Mouse (Mus musculus): ENCODE data around the gene Klk1b5.
"Not testable (repeated sequence)": the region's sequence is repeated elsewhere in the genome, so short reads cannot be mapped to it uniquely, and the experiment has no call there.

The Klk1b5 gene

DNA sequence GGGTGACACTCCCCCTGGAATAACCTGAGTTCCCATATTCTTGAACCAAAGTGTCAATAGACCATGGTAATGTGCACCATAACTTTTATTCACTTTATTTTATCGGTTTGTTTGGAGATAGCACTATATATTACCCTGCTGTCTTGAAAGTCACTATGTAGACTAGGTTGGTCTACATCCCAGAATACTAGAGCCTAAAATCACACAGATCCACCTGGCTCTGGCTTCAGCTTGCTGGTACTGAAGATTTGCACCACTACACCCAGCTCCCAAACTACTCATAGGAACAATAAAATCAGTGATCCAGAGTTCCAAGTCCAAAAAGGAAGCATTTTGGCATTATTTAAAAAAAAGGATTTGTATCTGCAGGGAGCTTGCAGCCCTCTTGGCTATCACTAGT lies at the start of gene Klk1b5:
TSS of gene Klk1b5 (plus strand) at position 301 of the 400 bp plus-strand sequence.
- in situ Hi-C loops (cut with MboI; ENCODE audit: low sequenced_read_pairs): no loop called here

GRCm38 (mm10) chr7:44179299-44180045 lies 36.3 kb upstream of the Klk1b5 start:
- in situ Hi-C loops (cut with MboI; ENCODE audit: low sequenced_read_pairs): no loop called here

- in situ Hi-C loops (cut with MboI; ENCODE audit: low sequenced_read_pairs): not testable (repeated sequence)
Observed at GRCm38 (mm10) chr7:44186516-44186915, 29.2 kb upstream of the Klk1b5 start.

GRCm38 (mm10) chr7:44187936-44188335 lies 27.8 kb upstream of the Klk1b5 start, which contains the start of gene Klk1b24:
Gene Klk1b24, plus strand, starts transcription at chr7:44188236.
- in situ Hi-C loops (cut with MboI; ENCODE audit: low sequenced_read_pairs): not testable (repeated sequence)

- in situ Hi-C loops (cut with MboI; ENCODE audit: low sequenced_read_pairs): not testable (repeated sequence)
Observed at GRCm38 (mm10) chr7:44193466-44193865, 22.3 kb upstream of the Klk1b5 start.

GRCm38 (mm10) chr7:44197891-44198290 lies 17.9 kb upstream of the Klk1b5 start, which contains the start of gene Klk1b3:
Gene Klk1b3, plus strand, starts transcription at chr7:44198191.
- in situ Hi-C loops (cut with MboI; ENCODE audit: low sequenced_read_pairs): no loop called here

DNA sequence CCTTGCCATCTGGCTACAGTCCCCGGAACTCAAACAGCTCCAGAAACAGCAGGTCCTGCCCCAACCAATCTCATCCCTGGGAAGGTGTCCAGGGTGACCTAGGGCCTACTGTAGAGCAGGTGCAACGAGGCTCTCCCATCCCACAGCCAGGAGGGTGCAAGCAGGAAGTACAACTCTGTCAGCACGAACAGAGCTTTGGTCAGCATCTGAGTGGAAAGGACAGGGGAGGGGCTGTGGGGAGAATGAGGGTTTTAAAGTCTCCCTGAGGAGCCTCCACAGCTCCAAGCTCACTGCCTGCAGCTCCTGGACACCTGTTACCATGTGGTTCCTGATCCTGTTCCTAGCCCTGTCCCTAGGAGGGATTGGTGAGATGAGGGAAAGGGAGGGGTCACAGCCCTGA lies 8.6 kb upstream of the Klk1b5 start, which contains the start of gene Klk1b4:
TSS of gene Klk1b4 (plus strand) at position 301 of the 400 bp plus-strand sequence.
- in situ Hi-C loops (cut with MboI; ENCODE audit: low sequenced_read_pairs): not testable (repeated sequence)

DNA sequence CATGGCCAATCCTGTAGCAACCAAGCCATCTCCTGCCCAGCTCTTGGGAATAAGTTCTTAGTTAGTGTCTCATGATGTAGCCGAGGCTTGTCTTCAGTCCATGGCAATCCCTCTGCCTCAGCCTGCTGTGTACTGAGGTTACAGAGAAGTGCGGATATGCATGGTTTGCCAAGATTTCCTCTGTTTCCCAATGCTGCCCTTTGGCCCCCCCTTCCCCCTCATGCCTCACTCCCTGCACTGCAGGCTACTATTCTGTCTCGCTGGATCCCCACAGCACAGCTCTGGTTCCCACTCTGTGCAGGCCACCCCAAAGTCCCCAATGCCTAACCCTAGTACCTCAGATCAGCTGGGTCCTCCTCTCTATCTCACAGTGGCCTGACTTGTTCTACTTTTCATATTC lies 7.4 kb upstream of the Klk1b5 start:
- in situ Hi-C loops (cut with MboI; ENCODE audit: low sequenced_read_pairs): no loop called here

- in situ Hi-C loops (cut with MboI; ENCODE audit: low sequenced_read_pairs): not testable (repeated sequence)
Observed at GRCm38 (mm10) chr7:44221601-44222000, 5.9 kb downstream of the Klk1b5 start.

GRCm38 (mm10) chr7:44222335-44222734 lies 6.6 kb downstream of the Klk1b5 start:
- in situ Hi-C loops (cut with MboI; ENCODE audit: low sequenced_read_pairs): not testable (repeated sequence)

- in situ Hi-C loops (cut with MboI; ENCODE audit: low sequenced_read_pairs): no loop called here
Observed at GRCm38 (mm10) chr7:44225076-44225475, 9.3 kb downstream of the Klk1b5 start, which contains the start of gene Klk1. Gene Klk1, plus strand, starts transcription at chr7:44225360.

DNA sequence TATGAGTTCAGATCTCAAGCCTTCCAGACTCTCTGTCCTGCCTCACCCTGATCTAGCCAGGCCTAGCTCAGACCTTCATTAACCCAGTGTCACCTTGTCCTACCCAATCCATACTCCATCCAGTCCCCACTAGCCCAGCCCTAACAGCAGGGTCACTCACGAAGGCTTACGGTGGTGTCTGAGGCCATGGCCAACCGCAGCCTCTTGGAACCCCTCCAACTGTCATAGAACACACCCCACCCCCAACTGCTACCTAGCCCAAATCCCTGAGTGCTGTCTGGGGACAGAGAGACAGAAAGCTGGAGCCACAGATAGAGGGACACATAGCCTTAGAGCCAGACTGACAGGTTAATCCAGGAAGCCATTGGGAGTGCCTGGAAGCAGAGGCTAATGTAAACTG lies 20.2 kb downstream of the Klk1b5 start, which contains the start of gene Gm36864:
TSS of gene Gm36864 (plus strand) at position 269 of the 400 bp plus-strand sequence.
- in situ Hi-C loops (cut with MboI; ENCODE audit: low sequenced_read_pairs): no loop called here

- in situ Hi-C loops (cut with MboI; ENCODE audit: low sequenced_read_pairs): no loop called here
Observed at GRCm38 (mm10) chr7:44239913-44240312, 24.2 kb downstream of the Klk1b5 start.

DNA sequence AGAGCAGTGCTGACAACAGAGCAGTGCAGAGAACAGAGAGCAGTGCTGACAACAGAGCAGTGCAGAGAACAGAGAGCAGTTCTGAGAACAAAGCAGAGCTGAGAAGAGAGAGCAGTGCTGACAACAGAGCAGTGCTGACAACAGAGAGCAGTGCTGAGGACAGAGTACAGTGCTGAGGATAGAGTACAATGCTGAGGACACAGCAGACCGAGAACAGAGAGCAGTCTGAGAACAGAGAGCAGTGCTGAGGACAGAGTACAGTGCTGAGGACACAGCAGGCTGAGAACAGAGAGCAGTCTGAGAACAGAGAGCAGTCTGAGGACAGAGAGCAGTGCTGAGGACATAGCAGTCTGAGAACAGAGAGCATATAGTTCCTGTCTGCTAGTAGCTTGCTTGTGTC lies 25.0 kb downstream of the Klk1b5 start:
- in situ Hi-C loops (cut with MboI; ENCODE audit: low sequenced_read_pairs): no loop called here

DNA sequence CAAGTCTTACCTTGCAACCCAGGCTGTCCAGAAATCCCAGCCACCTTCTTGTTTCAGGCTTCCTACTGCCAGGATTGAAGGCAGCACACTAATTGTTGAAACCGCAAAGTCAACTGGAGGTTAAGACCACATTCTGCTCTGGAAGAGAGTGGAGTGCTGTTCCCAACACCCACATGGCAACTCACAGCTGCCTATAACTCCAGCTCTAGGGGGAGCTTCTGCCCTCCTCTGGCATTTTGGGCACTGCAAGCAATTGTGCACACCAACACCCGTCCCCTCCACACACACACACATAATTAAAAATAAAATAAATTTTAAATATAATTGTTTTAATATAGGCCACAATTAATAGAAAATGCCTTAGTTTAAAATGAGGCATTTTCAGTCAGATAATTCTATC lies 25.4 kb downstream of the Klk1b5 start:
- in situ Hi-C loops (cut with MboI; ENCODE audit: low sequenced_read_pairs): no loop called here

GRCm38 (mm10) chr7:44244080-44244479 lies 28.3 kb downstream of the Klk1b5 start:
- in situ Hi-C loops (cut with MboI; ENCODE audit: low sequenced_read_pairs): no loop called here

DNA sequence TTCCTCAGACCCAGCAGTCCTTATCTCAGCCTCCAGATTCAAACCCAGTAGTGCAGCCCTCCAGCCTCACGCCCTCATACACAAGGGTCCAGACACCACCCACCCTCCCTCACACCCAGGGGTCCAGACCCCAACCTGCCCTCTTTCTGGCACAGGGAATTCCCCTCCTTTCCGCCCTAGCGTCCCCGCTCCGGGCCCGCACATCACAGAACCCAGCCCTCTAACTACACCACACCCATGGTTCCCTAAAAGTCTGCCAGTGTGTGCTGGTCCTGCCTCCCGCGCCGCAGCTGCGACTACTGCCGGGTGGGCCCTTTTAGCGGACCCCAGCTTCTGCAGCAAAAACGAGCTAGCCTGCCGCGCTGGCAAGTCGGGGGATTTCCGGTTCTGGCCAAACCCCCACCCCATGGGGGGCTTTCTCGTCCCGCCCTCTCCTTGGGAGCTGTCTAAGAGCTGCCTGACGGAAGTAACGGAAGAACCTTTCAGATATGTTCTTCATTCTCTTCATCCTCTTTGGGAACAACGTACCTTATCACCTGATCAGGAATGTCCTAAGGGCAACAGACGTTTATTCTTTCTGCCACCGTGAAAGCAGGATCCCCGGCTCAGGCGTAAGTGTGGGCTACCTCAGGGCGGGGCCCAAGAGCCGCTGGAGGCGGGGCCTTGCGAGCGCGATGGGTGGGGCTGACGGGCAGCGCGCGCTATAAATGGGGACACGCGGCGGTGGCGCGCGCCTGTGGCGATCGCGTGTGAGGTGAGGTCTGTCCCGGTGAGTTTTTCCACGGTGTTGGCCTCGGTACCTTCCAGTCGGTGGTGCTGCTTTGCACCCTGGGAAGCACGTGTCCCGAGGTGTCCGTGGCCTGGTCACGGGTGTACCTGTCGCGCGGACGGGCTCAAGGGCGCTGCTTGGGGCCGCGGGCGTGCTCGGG lies 30.6 kb downstream of the Klk1b5 start, which contains the start of the genes 1700028J19Rik and 2410002F23Rik:
TSS of gene 1700028J19Rik (minus strand) at position 641 of the 929 bp plus-strand sequence.
TSS of gene 2410002F23Rik (plus strand) at position 668 of the 929 bp plus-strand sequence.
- in situ Hi-C loops (cut with MboI; ENCODE audit: low sequenced_read_pairs): no loop called here

GRCm38 (mm10) chr7:44246984-44247470 lies 31.3 kb downstream of the Klk1b5 start:
- in situ Hi-C loops (cut with MboI; ENCODE audit: low sequenced_read_pairs): no loop called here

GRCm38 (mm10) chr7:44247971-44248370 lies 32.2 kb downstream of the Klk1b5 start:
- in situ Hi-C loops (cut with MboI; ENCODE audit: low sequenced_read_pairs): no loop called here

GRCm38 (mm10) chr7:44249248-44249647 lies 33.5 kb downstream of the Klk1b5 start:
- in situ Hi-C loops (cut with MboI; ENCODE audit: low sequenced_read_pairs): no loop called here

Measured in CH12F3 (cell line).